Mouse (Mus musculus): ENCODE data around the gene Trim42.

The Trim42 gene

GRCm38 (mm10) chr9:97369591-97369990 is at the start of gene Trim42:
Gene Trim42 (minus strand): TSS chr9:97369958.
- WGBS, result 88% methylated on average over 7 of the region's 7 CpGs

- 42% methylated on average over 6 of the region's 6 CpGs for WGBS
Observed at GRCm38 (mm10) chr9:97414876-97415668, 45.3 kb upstream of the Trim42 start.

- 71% methylated on average over 2 of the region's 2 CpGs for WGBS
Observed at GRCm38 (mm10) chr9:97408142-97408541, 38.4 kb upstream of the Trim42 start.

GRCm38 (mm10) chr9:97356441-97356840 is 13.3 kb downstream of the Trim42 start:
- 60% methylated on average over 6 of the region's 6 CpGs for WGBS

GRCm38 (mm10) chr9:97344767-97345297 is 24.9 kb downstream of the Trim42 start:
- WGBS, result 52% methylated on average over 12 of the region's 12 CpGs

- WGBS, result 53% methylated on average over 5 of the region's 5 CpGs
Observed at GRCm38 (mm10) chr9:97341772-97342171, 28.0 kb downstream of the Trim42 start.

- 80% methylated on average over 3 of the region's 3 CpGs for WGBS
Observed at GRCm38 (mm10) chr9:97322846-97323245, 46.9 kb downstream of the Trim42 start.

GRCm38 (mm10) chr9:97322120-97322519 is 47.6 kb downstream of the Trim42 start:
- 86% methylated on average over 10 of the region's 10 CpGs for WGBS

- 72% methylated on average over 10 of the region's 10 CpGs for WGBS
Observed at GRCm38 (mm10) chr9:97315421-97316055, 54.2 kb downstream of the Trim42 start.

GRCm38 (mm10) chr9:97311614-97312013 is 58.1 kb downstream of the Trim42 start:
- 91% methylated on average over 7 of the region's 7 CpGs for WGBS

GRCm38 (mm10) chr9:97309509-97310053 is 60.2 kb downstream of the Trim42 start:
- WGBS, result 94% methylated on average over 7 of the region's 7 CpGs

GRCm38 (mm10) chr9:97307705-97308485 is 61.9 kb downstream of the Trim42 start:
- 74% methylated on average over 6 of the region's 6 CpGs for WGBS
